Mouse (Mus musculus) embryo, embryonic 11.5 days (tissue): ENCODE measurements around the gene Tnik.

Experiments used
- DNase-seq: peaks from one replicate; pipeline ENCODE4 v3.0.0-alpha.2; 2012; ENCODE audit warnings: low read depth, low spot score

Tnik gene

GRCm38 (mm10) chr3:28263002-28263947 is at the start of gene Tnik:
Tnik (plus strand) TSS chr3:28263214.
- peak; percentile 62 for DNase-seq

GRCm38 (mm10) chr3:28214886-28215311 is 48.1 kb upstream of the Tnik start:
- no peak for DNase-seq

DNA sequence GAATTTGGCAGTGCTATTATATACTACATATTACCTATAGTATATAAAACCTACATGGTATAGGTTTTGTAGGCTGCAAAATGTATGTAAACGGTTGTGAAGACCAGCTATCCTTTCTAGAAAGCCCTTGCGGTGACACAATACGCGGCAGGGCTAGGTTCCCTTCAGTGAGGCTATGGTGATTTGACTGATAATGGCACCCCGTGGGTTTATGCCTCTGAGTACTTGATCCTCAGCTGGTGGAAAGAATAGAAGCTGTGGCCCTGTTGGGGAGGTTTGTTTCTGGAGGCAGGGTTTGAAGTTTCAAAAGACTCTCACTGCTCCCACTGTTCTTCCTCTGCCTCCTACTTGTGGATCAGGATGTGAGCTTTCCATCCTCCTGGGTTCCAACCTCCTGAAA is 46.0 kb upstream of the Tnik start:
- DNase-seq: no peak

GRCm38 (mm10) chr3:28219533-28219932 is 43.5 kb upstream of the Tnik start:
- DNase-seq: no peak

- DNase-seq: no peak
Measured at GRCm38 (mm10) chr3:28219964-28220363, 43.0 kb upstream of the Tnik start.

DNA sequence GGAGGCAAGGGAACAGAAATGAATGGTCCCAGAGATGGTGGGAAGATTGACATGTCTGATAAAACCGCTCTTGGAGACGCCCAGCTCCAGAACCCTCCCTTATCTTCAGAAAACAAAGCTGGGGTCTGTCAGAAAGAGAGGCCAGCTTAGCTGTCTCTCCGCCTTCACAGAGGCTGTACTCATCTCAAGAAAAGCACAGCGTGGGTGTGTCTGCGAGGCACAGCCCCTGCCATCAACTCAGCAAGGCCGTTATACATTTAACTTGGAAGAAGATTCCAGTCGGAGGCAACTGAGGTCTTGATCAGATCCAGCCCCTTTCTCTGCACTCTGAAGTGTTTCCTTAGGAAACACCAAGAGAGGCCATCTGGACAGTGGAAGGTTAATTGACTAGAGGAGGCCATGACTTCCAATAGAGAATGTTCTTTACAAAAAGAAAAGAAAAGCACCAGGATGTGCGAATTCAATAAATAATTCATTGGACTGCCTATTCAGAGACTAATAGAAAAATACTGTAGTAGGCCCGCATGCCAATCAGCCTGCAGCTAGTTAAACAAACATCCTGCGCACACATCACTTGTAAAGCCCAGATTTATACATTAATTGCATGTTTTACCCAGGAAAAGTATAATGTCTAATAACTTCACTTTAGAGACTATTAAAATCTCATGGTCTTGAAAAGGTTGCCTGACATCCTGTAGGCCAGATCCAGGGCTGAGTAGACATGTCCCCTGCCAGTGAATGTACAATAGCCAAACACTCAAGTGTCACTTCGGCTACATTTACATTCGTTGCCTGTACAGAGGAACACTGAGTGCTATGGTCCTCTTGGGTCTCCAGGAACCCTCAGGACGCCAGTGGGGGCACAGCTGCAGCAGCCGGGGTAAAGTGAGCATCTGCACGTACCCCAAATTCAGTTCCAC is 38.3 kb upstream of the Tnik start:
- no peak for DNase-seq

DNA sequence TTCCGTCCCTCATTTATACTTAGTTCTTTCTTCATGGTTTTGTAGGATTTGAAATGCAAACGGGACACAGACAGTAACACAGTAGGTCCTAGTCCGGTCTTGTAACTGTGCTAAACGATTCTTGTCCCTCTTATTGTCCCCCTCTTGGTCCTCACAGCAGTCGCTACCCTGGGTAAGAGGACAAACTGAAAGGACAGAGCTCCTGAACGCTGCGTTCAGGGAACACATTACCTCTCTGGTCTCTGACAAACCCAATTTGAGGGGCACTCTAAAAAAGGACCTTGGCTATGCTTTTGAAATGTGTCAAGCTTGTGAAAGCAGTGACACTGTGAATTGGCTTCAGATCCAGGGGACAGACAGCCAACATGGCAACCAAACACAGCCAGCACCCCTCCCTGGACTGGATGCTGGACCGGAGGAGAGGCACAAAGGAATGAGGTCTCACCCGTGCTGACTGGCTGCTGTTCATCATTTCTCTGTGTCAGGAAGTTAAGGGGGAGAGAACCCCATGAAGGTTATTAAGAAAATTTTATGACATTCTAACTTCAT is 37.6 kb upstream of the Tnik start:
- no peak for DNase-seq

DNA sequence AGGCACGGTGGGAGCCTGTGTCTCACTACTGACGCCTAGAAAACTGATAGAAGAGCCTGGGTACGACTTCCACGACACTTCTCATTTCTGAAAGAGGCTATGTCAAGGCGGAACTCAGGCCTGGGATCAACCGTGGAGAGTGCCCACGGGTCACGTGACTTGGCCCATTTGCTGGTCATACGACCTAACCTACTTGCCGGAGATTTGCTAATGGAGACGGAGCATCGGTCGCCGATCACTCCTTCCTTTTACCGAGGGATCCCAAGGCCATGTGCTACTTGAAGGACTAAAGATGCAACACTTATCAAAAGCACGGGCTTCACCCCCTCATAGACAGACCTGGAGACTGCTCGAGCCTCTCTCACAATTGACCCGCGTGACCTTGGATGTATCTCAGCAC is 36.8 kb upstream of the Tnik start:
- DNase-seq: no peak

DNA sequence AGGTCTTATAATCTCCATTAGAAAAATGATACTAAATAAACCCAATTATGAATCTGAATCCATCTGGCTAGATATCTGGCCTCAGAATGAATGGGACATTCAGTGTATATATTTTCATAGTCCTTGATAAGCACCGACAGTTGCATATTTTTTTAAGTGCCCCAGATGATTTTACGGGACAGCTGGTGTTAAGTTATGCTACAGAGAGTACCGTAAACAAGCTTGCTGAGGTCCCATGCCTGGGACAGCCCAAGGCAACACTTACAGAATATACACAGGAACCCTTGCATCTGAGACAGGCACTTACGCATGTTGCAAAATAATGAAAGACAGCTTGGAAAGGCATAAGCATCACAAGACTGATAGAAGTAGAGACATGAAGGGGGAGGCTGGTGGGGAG is 34.1 kb upstream of the Tnik start:
- DNase-seq: no peak

GRCm38 (mm10) chr3:28229503-28229902 is 33.5 kb upstream of the Tnik start:
- DNase-seq: no peak

- DNase-seq: no peak
Measured at GRCm38 (mm10) chr3:28232885-28233284, 30.1 kb upstream of the Tnik start.

DNA sequence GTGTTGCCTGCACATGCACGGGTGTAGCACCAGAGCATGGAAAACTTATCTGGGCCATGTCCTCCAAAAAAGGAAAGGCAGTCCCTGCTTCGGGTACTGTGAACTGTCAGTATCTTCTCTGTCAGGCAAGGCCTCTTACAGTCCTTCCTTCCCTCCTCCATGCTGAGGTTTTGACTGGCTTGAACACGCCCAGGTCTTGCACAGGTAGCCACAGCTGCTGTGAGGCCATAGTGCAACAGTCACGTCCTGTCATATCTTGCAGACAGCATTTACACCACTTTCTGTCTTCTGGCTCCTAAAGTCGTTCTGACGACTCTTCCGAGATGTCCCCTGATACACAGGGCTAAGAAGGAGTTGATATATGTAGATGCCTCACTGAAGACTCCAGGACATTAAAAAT is 28.8 kb upstream of the Tnik start:
- DNase-seq: no peak

GRCm38 (mm10) chr3:28236689-28237088 is 26.3 kb upstream of the Tnik start:
- DNase-seq: no peak

DNA sequence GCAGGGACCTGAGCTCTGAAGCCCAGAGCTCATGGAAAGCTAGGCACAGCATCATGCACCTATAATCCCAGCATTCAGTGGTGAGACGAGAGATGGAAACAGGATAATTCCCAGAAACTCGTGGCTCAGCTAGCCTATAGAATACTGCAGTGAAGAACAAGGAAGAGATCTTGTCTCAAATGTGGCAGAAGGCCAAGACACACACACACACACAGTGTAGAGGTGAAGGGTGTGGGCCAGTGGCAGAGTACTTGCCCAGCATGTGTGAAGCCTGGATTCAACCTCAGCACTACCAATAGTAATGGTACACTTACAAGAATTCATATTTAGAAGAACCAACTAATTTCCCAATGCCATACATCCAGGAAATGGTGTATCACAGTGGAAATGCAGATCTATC is 24.9 kb upstream of the Tnik start:
- no peak for DNase-seq

GRCm38 (mm10) chr3:28242561-28242960 is 20.5 kb upstream of the Tnik start:
- no peak for DNase-seq

DNA sequence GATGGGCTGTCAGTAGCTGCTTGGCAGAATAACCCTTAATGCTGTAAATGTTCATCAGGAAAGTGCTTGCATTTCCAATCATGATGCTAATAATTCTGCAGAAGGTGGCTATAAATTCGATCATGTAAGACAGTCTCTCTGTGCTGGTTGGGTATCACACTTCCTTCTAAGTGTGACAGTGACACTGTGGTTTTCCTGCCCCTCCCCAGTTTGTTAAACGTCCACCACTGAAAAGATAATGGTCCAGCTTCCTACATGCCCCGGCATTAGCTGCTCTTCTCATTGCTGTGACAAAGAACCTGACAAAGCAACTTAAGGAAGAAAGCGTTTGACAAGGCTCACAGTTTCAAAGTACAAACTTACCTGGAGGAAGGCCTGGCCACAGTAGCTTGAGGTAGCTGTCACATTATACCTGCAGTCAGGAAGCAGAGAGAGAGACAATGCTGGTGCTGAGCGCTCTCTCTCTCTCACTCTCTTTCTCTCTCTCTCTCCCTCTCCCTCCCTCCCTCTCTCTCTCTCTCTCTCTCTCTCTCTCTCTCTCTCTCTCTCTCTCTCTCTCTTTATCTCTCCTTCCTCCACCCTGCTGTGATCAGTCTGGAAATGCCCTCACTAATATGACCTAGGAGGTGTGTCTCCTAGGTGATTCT is 18.6 kb upstream of the Tnik start:
- no peak for DNase-seq

- no peak for DNase-seq
Measured at GRCm38 (mm10) chr3:28248255-28248957, 14.6 kb upstream of the Tnik start.

- no peak for DNase-seq
Measured at GRCm38 (mm10) chr3:28255711-28256110, 7.3 kb upstream of the Tnik start.

GRCm38 (mm10) chr3:28262371-28263001 is 528 bp upstream of the Tnik start:
- peak; percentile 31 for DNase-seq
